Mouse (Mus musculus) right cerebral cortex, adult 18-20 months (tissue): Measurements from ENCODE around the gene Tas2r129.
"Not testable (repeated sequence)": the region's sequence is repeated elsewhere in the genome, so short reads cannot be mapped to it uniquely, and the experiment has no call there.

Source experiments
- DNase-seq: peaks from one replicate; pipeline ENCODE4 v3.0.0; 2022; ENCODE audit warnings: mixed read lengths

The Tas2r129 gene

GRCm38 (mm10) chr6:132950802-132951201 is at the start of gene Tas2r129:
Gene Tas2r129, plus strand, starts transcription at chr6:132951102.
- DNase-seq: no peak

- DNase-seq: no peak
Observed at GRCm38 (mm10) chr6:132909351-132909750, 41.6 kb upstream of the Tas2r129 start, which contains the start of gene Tas2r125. Gene Tas2r125, plus strand, starts transcription at chr6:132909651.

GRCm38 (mm10) chr6:132941376-132941775 is 9.5 kb upstream of the Tas2r129 start:
- not testable (repeated sequence) for DNase-seq

GRCm38 (mm10) chr6:132957819-132958218 is 6.9 kb downstream of the Tas2r129 start, which contains the start of gene Tas2r131:
Gene Tas2r131, minus strand, starts transcription at chr6:132957919.
- no peak for DNase-seq

GRCm38 (mm10) chr6:132980865-132981264 is 30.0 kb downstream of the Tas2r129 start, which contains the start of gene Tas2r109:
Gene Tas2r109, minus strand, starts transcription at chr6:132980965.
- no peak for DNase-seq
